Mouse (Mus musculus): ENCODE results near the gene Samhd1. TPM values are rescaled to one million over a fixed set of nuclear protein-coding genes. Genes with fewer than 3 reads are reported as not detected.

The Samhd1 gene
- total and polyA plus RNA-seq, 2 experiments from 2014 or later, result 13.0 to 22.6 TPM

DNA sequence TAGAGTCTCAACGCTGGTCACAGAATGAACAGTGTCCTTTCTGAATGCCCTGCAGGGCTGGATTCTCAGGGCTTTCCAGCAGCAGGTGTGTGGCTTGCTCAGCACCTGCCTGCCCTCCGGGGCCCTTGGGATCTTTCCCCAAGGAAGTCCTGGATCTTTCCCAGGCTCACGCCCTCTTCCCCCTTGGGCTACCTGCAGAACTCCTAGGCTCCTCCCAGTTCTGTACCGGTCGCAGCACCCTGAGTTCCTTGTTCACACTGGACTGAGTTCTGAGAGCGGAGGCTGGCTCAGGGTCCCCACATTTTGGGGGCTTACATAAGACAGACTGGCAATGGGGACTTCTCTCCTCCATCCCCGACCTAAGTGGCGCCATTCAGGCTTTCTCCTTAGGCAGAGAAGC is 75.9 kb downstream of the Samhd1 start:
- Histone ChIP-seq H3K4me1 (ENCODE audit: control insufficient read depth, insufficient read depth) (peaks cover 26% of the 10 kb centered on the region), H3K9ac (replicated peaks; ENCODE audit: low read depth, low read length) (0 out of 2 replicates have a peak overlapping the region, but pooled peaks have one; percentile 2)

DNA sequence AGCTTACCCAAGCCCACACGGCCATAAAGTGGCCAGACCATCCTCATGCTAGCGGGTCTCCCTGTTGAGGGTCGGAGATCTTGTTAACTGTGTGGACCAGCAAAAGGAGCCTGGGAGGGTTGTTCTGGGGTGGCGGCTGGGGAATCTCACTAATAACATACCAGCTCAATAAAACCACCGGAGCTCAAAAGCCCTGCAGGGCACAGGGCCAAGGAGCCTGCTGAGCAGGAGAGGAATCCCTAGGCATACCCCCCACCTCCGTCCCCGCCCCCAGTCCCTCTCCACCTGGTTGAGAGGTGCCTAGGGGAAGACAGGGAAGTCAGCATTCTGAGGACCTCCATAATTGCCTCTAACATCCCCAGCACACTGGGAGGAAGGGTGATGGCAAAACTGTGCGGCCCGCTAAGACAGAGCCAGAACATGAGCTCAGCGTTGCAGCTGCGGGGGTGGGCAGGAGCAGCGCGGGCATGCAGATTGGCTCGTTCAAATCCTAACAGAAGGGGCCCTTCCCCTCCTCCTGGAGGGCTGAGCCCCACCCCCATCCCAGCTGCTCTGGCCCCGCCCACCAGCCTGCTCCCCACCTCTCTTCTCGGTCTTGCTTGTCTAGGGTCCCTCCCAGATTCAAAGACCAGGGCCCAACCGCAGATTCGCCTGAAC is 76.6 kb downstream of the Samhd1 start:
- H3K4me3 ChIP-seq (ENCODE audit: low read depth, low read length), result no peak overlapping the region
- no peaks in the 10 kb centered on the region for H3K27me3 ChIP-seq (ENCODE audit: control insufficient read depth, insufficient read depth, low read length)
- no peaks in the 10 kb centered on the region for H3K9me3 ChIP-seq (replicated peaks; ENCODE audit: control insufficient read depth, low read length)
- peak overlapping the region; percentile 11; the same call in 1 of the 2 replicates for H3K4me2 ChIP-seq (ENCODE audit: low read depth, low read length)
- H3K36me3 ChIP-seq (replicated peaks; ENCODE audit: control insufficient read depth, insufficient read depth, low read length), result peaks cover 26% of the 10 kb centered on the region
- H3K9ac ChIP-seq (replicated peaks; ENCODE audit: low read depth, low read length), result no peak overlapping the region
- peak overlapping the region; percentile 63 for H3K27ac ChIP-seq (ENCODE audit: low read depth)
- 23% methylated on average over 16 of the region's 18 CpGs for WGBS
- peaks cover 20% of the 10 kb centered on the region for H3K4me1 ChIP-seq (ENCODE audit: control insufficient read depth, insufficient read depth)
- peak; percentile 62 for ATAC-seq (ENCODE audit: insufficient read depth, low read depth)
- TF ChIP-seq EP300 (IDR thresholded peaks at IDR 0.05; ENCODE audit: low read depth), result no peak
- DNase-seq (ENCODE audit: low spot score), result peak; percentile 72

More for the DNA sequence above, 75.9 kb downstream of the Samhd1 start:
- 78% methylated on average over 8 of the region's 8 CpGs for WGBS
- Histone ChIP-seq H3K4me2 (ENCODE audit: low read depth, low read length) (no peak overlapping the region), H3K9me3 (replicated peaks; ENCODE audit: control insufficient read depth, low read length) (no peaks in the 10 kb centered on the region), H3K27ac (ENCODE audit: low read depth) (peak overlapping the region; percentile 63), H3K36me3 (replicated peaks; ENCODE audit: control insufficient read depth, insufficient read depth, low read length) (peaks cover 22% of the 10 kb centered on the region), H3K27me3 (ENCODE audit: control insufficient read depth, insufficient read depth, low read length) (no peaks in the 10 kb centered on the region), H3K4me3 (ENCODE audit: low read depth, low read length) (no peak overlapping the region)
- ATAC-seq (ENCODE audit: insufficient read depth, low read depth) (no peak), DNase-seq (ENCODE audit: low spot score) (no peak)
- TF ChIP-seq CTCF (IDR thresholded peaks at IDR 0.05; ENCODE audit: low read depth) (no peak), EP300 (IDR thresholded peaks at IDR 0.05; ENCODE audit: low read depth) (no peak)

DNA sequence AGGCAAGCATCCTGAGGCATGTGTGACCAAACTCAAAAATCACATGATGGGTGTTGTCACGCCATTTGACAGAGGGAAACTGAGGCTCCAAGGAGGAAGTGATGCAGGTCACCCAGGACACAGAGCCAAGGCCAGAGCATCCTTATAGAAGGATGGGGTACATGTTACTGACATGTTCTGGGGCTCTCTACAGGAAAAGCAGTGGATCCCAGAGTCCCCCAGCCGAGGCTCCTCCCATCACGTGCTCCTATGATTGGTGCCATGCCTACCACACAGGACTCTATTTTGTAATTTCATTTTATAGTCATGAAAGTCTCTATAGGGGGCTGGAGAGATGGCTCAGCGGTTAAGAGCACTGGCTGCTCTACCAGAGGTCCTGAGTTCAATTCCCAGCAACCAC is 77.3 kb downstream of the Samhd1 start:
- Histone ChIP-seq H3K9ac (replicated peaks; ENCODE audit: low read depth, low read length) (no peak overlapping the region), H3K27me3 (ENCODE audit: control insufficient read depth, insufficient read depth, low read length) (no peaks in the 10 kb centered on the region), H3K9me3 (replicated peaks; ENCODE audit: control insufficient read depth, low read length) (no peaks in the 10 kb centered on the region), H3K4me1 (ENCODE audit: control insufficient read depth, insufficient read depth) (peaks cover 13% of the 10 kb centered on the region), H3K4me2 (ENCODE audit: low read depth, low read length) (no peak overlapping the region), H3K4me3 (ENCODE audit: low read depth, low read length) (no peak overlapping the region), H3K27ac (ENCODE audit: low read depth) (0 out of 2 replicates have a peak overlapping the region, but pooled peaks have one; percentile 63), H3K36me3 (replicated peaks; ENCODE audit: control insufficient read depth, insufficient read depth, low read length) (peaks cover 31% of the 10 kb centered on the region)
- WGBS, result 93% methylated on average over 4 of the region's 4 CpGs
- TF ChIP-seq EP300 (IDR thresholded peaks at IDR 0.05; ENCODE audit: low read depth) (no peak), CTCF (IDR thresholded peaks at IDR 0.05; ENCODE audit: low read depth) (no peak)
- ATAC-seq (ENCODE audit: insufficient read depth, low read depth), result no peak
- no peak for DNase-seq (ENCODE audit: low spot score)

DNA sequence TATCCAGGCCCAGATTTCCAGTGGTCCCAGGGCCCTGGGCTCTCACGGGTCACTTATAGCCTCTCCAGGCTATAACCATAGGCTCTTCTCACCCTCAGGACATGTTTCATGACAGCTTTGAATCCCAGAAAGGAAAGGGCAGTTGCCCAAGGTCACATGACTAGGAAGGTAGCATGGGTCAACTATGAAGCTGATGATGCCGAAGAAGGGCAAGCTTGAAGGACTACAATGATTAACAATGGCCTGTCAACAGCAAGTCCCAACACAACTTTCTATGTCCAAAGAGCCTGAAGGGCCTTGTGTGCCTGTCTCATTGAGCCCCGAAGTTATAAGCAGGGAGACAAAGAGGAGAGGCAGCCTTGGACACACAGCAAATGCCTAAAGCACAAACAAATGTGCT is 77.9 kb downstream of the Samhd1 start:
- H3K4me3 ChIP-seq (ENCODE audit: low read depth, low read length), result no peak overlapping the region
- H3K36me3 ChIP-seq (replicated peaks; ENCODE audit: control insufficient read depth, insufficient read depth, low read length), result peaks cover 37% of the 10 kb centered on the region
- H3K4me1 ChIP-seq (ENCODE audit: control insufficient read depth, insufficient read depth), result peaks cover 12% of the 10 kb centered on the region
- H3K27ac ChIP-seq (ENCODE audit: low read depth), result no peak overlapping the region
- TF ChIP-seq EP300 (IDR thresholded peaks at IDR 0.05; ENCODE audit: low read depth) (no peak), CTCF (IDR thresholded peaks at IDR 0.05; ENCODE audit: low read depth) (no peak)
- H3K9ac ChIP-seq (replicated peaks; ENCODE audit: low read depth, low read length), result no peak overlapping the region
- H3K27me3 ChIP-seq (ENCODE audit: control insufficient read depth, insufficient read depth, low read length), result no peaks in the 10 kb centered on the region
- DNase-seq (ENCODE audit: low spot score) (no peak), ATAC-seq (ENCODE audit: insufficient read depth, low read depth) (no peak)
- H3K4me2 ChIP-seq (ENCODE audit: low read depth, low read length), result no peak overlapping the region
- no peaks in the 10 kb centered on the region for H3K9me3 ChIP-seq (replicated peaks; ENCODE audit: control insufficient read depth, low read length)
- 59% methylated on average over 3 of the region's 3 CpGs for WGBS

DNA sequence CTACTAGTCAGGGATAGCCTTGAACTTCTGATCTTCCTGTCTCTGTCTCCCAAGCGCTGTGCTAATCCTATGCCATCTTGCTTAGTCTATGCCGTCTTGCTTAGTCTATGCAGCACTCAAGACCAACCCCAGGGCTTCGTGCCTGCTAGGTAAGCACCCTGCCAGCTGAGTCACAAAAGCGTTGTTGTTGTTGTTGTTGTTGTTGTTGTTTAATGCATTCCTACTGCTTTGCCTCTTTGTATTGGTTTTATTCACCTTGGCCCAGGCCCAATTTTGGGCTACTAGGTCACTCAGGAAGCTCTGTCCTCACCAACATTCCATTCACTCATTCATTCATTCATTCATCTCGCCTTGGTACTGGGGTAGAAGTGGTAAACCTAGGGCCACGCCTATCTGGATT is 79.3 kb downstream of the Samhd1 start:
- H3K36me3 ChIP-seq (replicated peaks; ENCODE audit: control insufficient read depth, insufficient read depth, low read length), result peaks cover 40% of the 10 kb centered on the region
- no peak overlapping the region for H3K4me3 ChIP-seq (ENCODE audit: low read depth, low read length)
- no peaks in the 10 kb centered on the region for H3K9me3 ChIP-seq (replicated peaks; ENCODE audit: control insufficient read depth, low read length)
- no peak overlapping the region for H3K27ac ChIP-seq (ENCODE audit: low read depth)
- H3K4me1 ChIP-seq (ENCODE audit: control insufficient read depth, insufficient read depth), result peaks cover 12% of the 10 kb centered on the region
- ATAC-seq (ENCODE audit: insufficient read depth, low read depth), result no peak
- no peak for DNase-seq (ENCODE audit: low spot score)
- no peak overlapping the region for H3K4me2 ChIP-seq (ENCODE audit: low read depth, low read length)
- TF ChIP-seq CTCF (IDR thresholded peaks at IDR 0.05; ENCODE audit: low read depth), result no peak
- TF ChIP-seq EP300 (IDR thresholded peaks at IDR 0.05; ENCODE audit: low read depth), result no peak
- H3K9ac ChIP-seq (replicated peaks; ENCODE audit: low read depth, low read length), result no peak overlapping the region
- 87% methylated on average over 6 of the region's 6 CpGs for WGBS
- H3K27me3 ChIP-seq (ENCODE audit: control insufficient read depth, insufficient read depth, low read length), result no peaks in the 10 kb centered on the region

DNA sequence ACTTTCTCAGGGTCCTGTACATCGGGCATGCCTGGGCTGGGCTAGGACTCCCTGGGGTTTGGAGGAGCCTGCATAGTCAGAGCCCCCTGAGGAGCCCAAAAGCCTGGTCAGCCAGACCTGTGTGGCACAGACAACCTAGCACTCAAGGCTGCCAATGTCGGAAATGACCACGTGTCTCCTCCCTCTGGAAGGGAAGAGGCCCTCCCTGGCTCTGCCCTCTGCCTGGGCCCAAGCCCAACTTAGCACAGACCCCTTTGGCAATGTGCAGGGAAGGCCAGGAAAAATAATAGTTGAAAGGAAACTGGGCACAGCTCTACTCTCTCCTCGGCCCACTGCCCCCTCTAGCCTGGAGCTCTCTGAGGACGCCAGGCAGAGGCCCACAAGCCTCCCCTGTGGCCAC is 80.2 kb downstream of the Samhd1 start:
- Histone ChIP-seq H3K9ac (replicated peaks; ENCODE audit: low read depth, low read length) (peak overlapping the region; percentile 25), H3K4me3 (ENCODE audit: low read depth, low read length) (no peak overlapping the region), H3K27ac (ENCODE audit: low read depth) (peak overlapping the region; percentile 81), H3K4me2 (ENCODE audit: low read depth, low read length) (no peak overlapping the region), H3K4me1 (ENCODE audit: control insufficient read depth, insufficient read depth) (peaks cover 12% of the 10 kb centered on the region), H3K36me3 (replicated peaks; ENCODE audit: control insufficient read depth, insufficient read depth, low read length) (peaks cover 33% of the 10 kb centered on the region), H3K27me3 (ENCODE audit: control insufficient read depth, insufficient read depth, low read length) (no peaks in the 10 kb centered on the region), H3K9me3 (replicated peaks; ENCODE audit: control insufficient read depth, low read length) (no peaks in the 10 kb centered on the region)
- DNase-seq (ENCODE audit: low spot score) (no peak), ATAC-seq (ENCODE audit: insufficient read depth, low read depth) (peak; percentile 54; the same call in 1 of the 2 replicates)
- WGBS, result 30% methylated on average over 5 of the region's 5 CpGs
- TF ChIP-seq CTCF (IDR thresholded peaks at IDR 0.05; ENCODE audit: low read depth), result no peak
- TF ChIP-seq EP300 (IDR thresholded peaks at IDR 0.05; ENCODE audit: low read depth), result no peak

All from heart, postnatal 0 days (tissue).